Mouse (Mus musculus) intestine, embryonic 16.5 days (tissue): ENCODE data around the gene Tas2r102. TPM values are rescaled to one million over a fixed set of nuclear protein-coding genes. Genes with fewer than 3 reads are reported as not detected.

Experiments
- ATAC-seq: fragments of 200-750 bp; cut with Nextera tagmentation; 2 replicates; pipeline ENCODE4 v1.8.0; 2017; ENCODE audit warnings: moderate TSS enrichment, moderate library complexity
- H3K27ac ChIP-seq: fragments of 300-500 bp; sonication (generic); 2 replicates; pipeline ENCODE4 v1.5.1; 2014; ENCODE audit warnings: mild to moderate bottlenecking, low read length
- H3K27me3 ChIP-seq: fragments of 300-500 bp; sonication (generic); replicated peaks from 2 replicates; pipeline ENCODE4 v1.6.1; 2014; ENCODE audit warnings: low read length, control low read depth, mixed read lengths; ENCODE audit not compliant: control insufficient read depth, insufficient read depth
- H3K36me3 ChIP-seq: fragments of 300-500 bp; sonication (generic); 2 replicates; pipeline ENCODE4 v1.6.1; 2014; ENCODE audit warnings: low read length, control low read depth; ENCODE audit not compliant: control insufficient read depth, insufficient read depth
- H3K4me1 ChIP-seq: fragments of 300-500 bp; sonication (generic); 2 replicates; pipeline ENCODE4 v1.6.1; 2014; ENCODE audit warnings: low read length, control low read depth, mixed read lengths; ENCODE audit not compliant: control insufficient read depth, insufficient read depth
- H3K4me2 ChIP-seq: fragments of 300-500 bp; sonication (generic); 2 replicates; pipeline ENCODE4 v1.6.1; 2014; ENCODE audit warnings: low read depth, low read length, control low read depth
- H3K4me3 ChIP-seq: fragments of 300-500 bp; sonication (generic); 2 replicates; pipeline ENCODE4 v1.5.1; 2014; ENCODE audit warnings: mild to moderate bottlenecking, low read length
- H3K9ac ChIP-seq: fragments of 300-500 bp; sonication (generic); 2 replicates; pipeline ENCODE4 v1.6.1; 2014; ENCODE audit warnings: low read depth, low read length
- H3K9me3 ChIP-seq: fragments of 300-500 bp; sonication (generic); 2 replicates; pipeline ENCODE4 v1.6.1; 2016; ENCODE audit warnings: low read length, control low read depth; ENCODE audit not compliant: control insufficient read depth
- WGBS: fragments of 180-500 bp; shearing (Covaris S2); extraction: QIAGEN DNeasy Blood & Tissue Kit; methylation state at CpG from one replicate; pipeline ENCODE4 v1.1.7; 2014; 5-methylcytosine and 5-hydroxymethylcytosine counted together
- polyA plus RNA-seq: library from polyadenylated mRNA; unstranded; fragments of >200 nt; fragmentation: Nextera tagmentation; extraction: Ambion mirVana; gene quantifications from 2 replicates; pipeline ENCODE4 v1.2.1, GENCODE M21; 2015

Tas2r102 gene
- not detected in 2 replicates for polyA plus RNA-seq

- H3K36me3 ChIP-seq, result no peaks in the 10 kb centered on the region
- no peak within 1 kb of the TSS for H3K27ac ChIP-seq
- no peak for ATAC-seq
- H3K27me3 ChIP-seq, result no peaks in the 10 kb centered on the region
- H3K4me3 ChIP-seq, result no peak within 1 kb of the TSS
- 94% methylated on average over 2 of the region's 2 CpGs for WGBS
- H3K4me2 ChIP-seq, result no peak within 1 kb of the TSS
- no peak within 1 kb of the TSS for H3K9ac ChIP-seq
- no peaks in the 10 kb centered on the region for H3K9me3 ChIP-seq
- H3K4me1 ChIP-seq, result no peaks in the 10 kb centered on the region
Observed at GRCm38 (mm10) chr6:132761831-132762230, at the start of gene Tas2r102. Gene Tas2r102, plus strand, starts transcription at chr6:132762131.

GRCm38 (mm10) chr6:132737935-132738334 is 24.0 kb upstream of the Tas2r102 start, which contains the start of gene Tas2r115:
Gene Tas2r115, minus strand, starts transcription at chr6:132738035.
- Histone ChIP-seq H3K36me3 (no peaks in the 10 kb centered on the region), H3K27me3 (no peaks in the 10 kb centered on the region), H3K4me3 (no peak within 1 kb of the TSS), H3K9ac (no peak within 1 kb of the TSS), H3K4me2 (no peak within 1 kb of the TSS), H3K27ac (no peak within 1 kb of the TSS), H3K4me1 (no peaks in the 10 kb centered on the region), H3K9me3 (no peaks in the 10 kb centered on the region)
- no peak for ATAC-seq
- WGBS, result 71% methylated on average over 2 of the region's 2 CpGs

DNA sequence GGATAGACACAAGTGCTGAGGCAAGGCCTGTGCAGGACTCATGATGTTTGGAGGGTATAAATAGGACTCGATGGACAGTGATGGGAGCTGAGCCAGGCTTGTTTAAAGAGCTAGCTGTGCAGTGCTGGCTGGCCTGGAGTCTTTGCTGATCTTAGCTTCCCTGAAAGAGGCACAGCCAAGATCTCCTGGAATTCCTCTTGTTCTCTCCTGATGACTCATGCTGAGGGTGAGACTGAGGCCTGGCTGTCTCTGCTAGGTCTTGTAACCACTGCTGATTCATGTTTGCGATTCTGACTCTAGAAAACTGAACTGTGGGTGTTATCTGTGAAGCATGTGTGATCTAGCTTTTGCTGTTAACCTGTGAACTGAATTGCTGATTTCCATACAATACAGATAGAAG is 11.7 kb upstream of the Tas2r102 start:
- H3K4me3 ChIP-seq, result no peak overlapping the region
- H3K4me2 ChIP-seq, result no peak overlapping the region
- no peak for ATAC-seq
- no peaks in the 10 kb centered on the region for H3K9me3 ChIP-seq
- 83% methylated on average over 2 of the region's 2 CpGs for WGBS
- H3K4me1 ChIP-seq, result no peaks in the 10 kb centered on the region
- H3K9ac ChIP-seq, result no peak overlapping the region
- H3K27me3 ChIP-seq, result no peaks in the 10 kb centered on the region
- H3K36me3 ChIP-seq, result no peaks in the 10 kb centered on the region
- no peak overlapping the region for H3K27ac ChIP-seq

DNA sequence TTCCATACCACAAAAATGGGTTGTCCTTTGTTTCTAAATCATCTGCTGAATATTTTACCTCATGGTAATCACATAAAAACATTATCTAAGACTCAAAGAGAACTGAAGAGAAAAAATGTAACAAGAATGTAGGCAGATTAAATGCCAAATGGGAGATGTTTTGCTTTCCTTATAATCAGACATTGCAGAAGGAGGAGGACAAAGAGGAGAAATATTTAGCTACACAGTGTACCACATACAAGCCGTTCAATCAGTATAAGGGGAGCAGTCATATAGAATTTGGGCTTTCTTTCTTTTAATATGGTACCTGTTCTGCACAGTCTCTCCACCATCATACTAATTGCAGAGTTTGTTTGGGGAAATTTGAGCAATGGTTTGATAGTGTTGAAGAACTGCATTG is 7.5 kb upstream of the Tas2r102 start, which contains the start of gene Tas2r124:
Gene Tas2r124, plus strand, starts transcription at position 301 of the 400 bp plus-strand sequence.
- no peak within 1 kb of the TSS for H3K9ac ChIP-seq
- H3K36me3 ChIP-seq, result no peaks in the 10 kb centered on the region
- H3K4me3 ChIP-seq, result no peak within 1 kb of the TSS
- H3K9me3 ChIP-seq, result no peaks in the 10 kb centered on the region
- no peaks in the 10 kb centered on the region for H3K27me3 ChIP-seq
- no peak for ATAC-seq
- no peak within 1 kb of the TSS for H3K4me2 ChIP-seq
- no peak within 1 kb of the TSS for H3K27ac ChIP-seq
- 89% methylated on average over 1 of the region's 1 CpGs for WGBS
- no peaks in the 10 kb centered on the region for H3K4me1 ChIP-seq

DNA sequence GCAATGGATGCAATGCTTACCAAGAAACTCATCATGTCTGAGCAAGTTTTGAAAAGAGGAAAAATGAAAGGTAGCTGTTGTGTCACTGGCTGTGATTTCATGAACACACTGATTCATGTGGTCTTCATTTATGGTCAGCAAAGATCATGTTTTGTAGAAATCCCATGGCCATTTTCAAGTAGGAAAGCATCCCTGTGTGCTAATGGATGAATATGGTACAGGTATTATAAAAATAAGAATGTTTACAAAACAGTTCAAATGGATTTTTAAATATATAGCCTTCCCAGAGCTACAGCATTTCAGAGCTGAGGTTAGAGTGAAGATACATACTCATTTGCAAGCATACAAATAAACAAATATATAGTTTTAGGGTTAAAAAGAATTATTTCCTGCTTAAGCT is 16.1 kb downstream of the Tas2r102 start, which contains the start of gene Tas2r136:
Gene Tas2r136, minus strand, starts transcription at position 101 of the 400 bp plus-strand sequence.
- H3K9me3 ChIP-seq, result no peaks in the 10 kb centered on the region
- H3K36me3 ChIP-seq, result no peaks in the 10 kb centered on the region
- no peak within 1 kb of the TSS for H3K27ac ChIP-seq
- no peaks in the 10 kb centered on the region for H3K27me3 ChIP-seq
- H3K4me3 ChIP-seq, result no peak within 1 kb of the TSS
- H3K9ac ChIP-seq, result no peak within 1 kb of the TSS
- no peak within 1 kb of the TSS for H3K4me2 ChIP-seq
- no peaks in the 10 kb centered on the region for H3K4me1 ChIP-seq
- no peak for ATAC-seq

DNA sequence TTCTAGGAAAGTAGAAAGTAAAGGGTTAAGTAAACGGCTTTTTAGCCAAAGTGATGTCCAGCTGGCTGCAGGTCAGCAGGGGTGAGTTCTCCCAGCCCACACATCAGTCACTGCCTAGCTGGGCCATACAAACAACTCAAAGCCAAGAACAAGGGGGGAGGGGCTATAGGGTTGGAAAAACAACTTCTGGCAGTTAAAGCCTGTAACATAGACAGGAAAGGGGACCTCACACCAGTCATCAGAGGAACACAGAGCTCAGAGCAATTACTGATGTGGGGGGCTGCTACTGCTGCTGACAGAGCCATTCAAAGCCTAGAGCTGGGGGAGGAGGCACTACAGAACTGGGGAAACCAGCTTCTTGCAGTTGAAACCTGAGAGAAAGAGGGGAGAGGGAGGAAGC is 33.5 kb downstream of the Tas2r102 start:
- no peak overlapping the region for H3K4me3 ChIP-seq
- no peaks in the 10 kb centered on the region for H3K27me3 ChIP-seq
- H3K27ac ChIP-seq, result no peak overlapping the region
- H3K4me1 ChIP-seq, result no peaks in the 10 kb centered on the region
- H3K4me2 ChIP-seq, result no peak overlapping the region
- H3K9me3 ChIP-seq, result peaks cover 2% of the 10 kb centered on the region; the same call in 1 of the 2 replicates
- no peak overlapping the region for H3K9ac ChIP-seq
- 0 out of 2 replicates have a peak, but pooled peaks have one; percentile 33 for ATAC-seq
- 25% methylated on average over 1 of the region's 1 CpGs for WGBS
- no peaks in the 10 kb centered on the region for H3K36me3 ChIP-seq

DNA sequence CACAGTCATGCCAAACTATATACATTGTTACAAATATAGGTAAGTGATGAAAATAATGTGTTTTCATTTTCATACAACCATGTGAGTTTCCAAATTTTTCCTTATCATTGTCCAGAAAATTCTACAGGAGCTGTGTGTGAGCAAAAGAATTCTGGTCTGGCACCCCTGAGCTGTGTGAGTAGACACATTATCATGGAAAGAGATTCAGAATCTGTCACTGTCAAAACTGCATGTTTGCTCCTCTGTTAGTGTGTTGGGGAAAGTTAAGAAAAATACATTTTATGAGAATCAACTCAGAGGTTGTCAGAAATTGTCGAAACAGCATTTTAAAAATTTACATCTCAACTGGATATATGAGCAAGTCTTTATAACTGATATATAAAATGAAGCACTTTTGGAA is 40.6 kb downstream of the Tas2r102 start, which contains the start of gene Tas2r117:
Gene Tas2r117, plus strand, starts transcription at position 301 of the 400 bp plus-strand sequence.
- Histone ChIP-seq H3K36me3 (no peaks in the 10 kb centered on the region), H3K4me3 (no peak within 1 kb of the TSS), H3K4me2 (no peak within 1 kb of the TSS), H3K9ac (no peak within 1 kb of the TSS), H3K4me1 (no peaks in the 10 kb centered on the region), H3K27ac (no peak within 1 kb of the TSS), H3K9me3 (no peaks in the 10 kb centered on the region), H3K27me3 (no peaks in the 10 kb centered on the region)
- WGBS, result 74% methylated on average over 1 of the region's 1 CpGs
- no peak for ATAC-seq

Other genes starting within 250 kb of the Tas2r102 start
- not detected in 2 replicates for gene Prh1, start 192.3 kb upstream of the Tas2r102 start, polyA plus RNA-seq
- not detected in 2 replicates for gene Prp2, start 166.2 kb upstream of the Tas2r102 start, polyA plus RNA-seq
- gene A630073D07Rik, start 110.6 kb upstream of the Tas2r102 start, polyA plus RNA-seq, result not detected in 2 replicates
- gene Tas2r120, start 105.2 kb upstream of the Tas2r102 start, polyA plus RNA-seq, result not detected in 2 replicates
- not detected in 2 replicates for gene Tas2r121, start 61.1 kb upstream of the Tas2r102 start, polyA plus RNA-seq
- not detected in 2 replicates for gene Tas2r122, start 50.2 kb upstream of the Tas2r102 start, polyA plus RNA-seq
- gene Tas2r115, start 24.1 kb upstream of the Tas2r102 start, polyA plus RNA-seq, result not detected in 2 replicates
- gene Tas2r124, start 7.4 kb upstream of the Tas2r102 start, polyA plus RNA-seq, result not detected in 2 replicates
- not detected in 2 replicates for gene Tas2r136, start 16.0 kb downstream of the Tas2r102 start, polyA plus RNA-seq
- gene Tas2r117, start 40.7 kb downstream of the Tas2r102 start, polyA plus RNA-seq, result not detected in 2 replicates
- gene Tas2r123, start 85.0 kb downstream of the Tas2r102 start, polyA plus RNA-seq, result not detected in 2 replicates
- not detected in 2 replicates for gene Tas2r116, start 93.3 kb downstream of the Tas2r102 start, polyA plus RNA-seq
- gene Tas2r110, start 105.9 kb downstream of the Tas2r102 start, polyA plus RNA-seq, result not detected in 2 replicates
- gene Tas2r113, start 130.9 kb downstream of the Tas2r102 start, polyA plus RNA-seq, result not detected in 2 replicates
- gene Tas2r125, start 147.5 kb downstream of the Tas2r102 start, polyA plus RNA-seq, result not detected in 2 replicates
- gene Tas2r129, start 189.0 kb downstream of the Tas2r102 start, polyA plus RNA-seq, result not detected in 2 replicates
- not detected in 2 replicates for gene Tas2r131, start 195.8 kb downstream of the Tas2r102 start, polyA plus RNA-seq
- gene Tas2r109, start 218.8 kb downstream of the Tas2r102 start, polyA plus RNA-seq, result not detected in 2 replicates